Mouse (Mus musculus) megakaryocyte-erythroid progenitor cell, adult 5-6 weeks (primary cell): ENCODE data around the gene Slc35d3. TPM values are rescaled to one million over a fixed set of nuclear protein-coding genes. Genes with fewer than 3 reads are reported as not detected.

ENCODE experiments used
- ATAC-seq: replicated peaks from 2 replicates; pipeline ENCODE4 v1.8.0; 2016; ENCODE audit warnings: mild to moderate bottlenecking, inconsistent platforms; ENCODE audit not compliant: severe bottlenecking, poor library complexity, low FRiP score, low TSS enrichment
- total RNA-seq, 2 experiments: library from RNA; stranded (forward) in 1 of 2; stranded (reverse) in 1 of 2; fragments of 200-1000, 215-1000 nt in 1 of 2; fragments of >200 nt in 1 of 2; fragmentation: Nextera tagmentation in 1 of 2; gene quantifications; 2 replicates each; pipeline ENCODE4 v1.2.3; 2014 to 2017

The Slc35d3 gene
- total RNA-seq (2014; fragmentation: Nextera tagmentation), result 0.72 and 0.92 TPM in 2 replicates
- 0.14 and 1.6 TPM in 2 replicates for total RNA-seq (2017)

GRCm38 (mm10) chr10:19850998-19851691 is at the start of gene Slc35d3:
Gene Slc35d3 (minus strand): TSS chr10:19851459.
- ATAC-seq, result no peak

- ATAC-seq, result no peak
Observed at GRCm38 (mm10) chr10:19900191-19900590, 48.9 kb upstream of the Slc35d3 start.

GRCm38 (mm10) chr10:19893976-19894375 is 42.7 kb upstream of the Slc35d3 start:
- ATAC-seq, result peak; percentile 57; the same call in 1 of the 2 replicates

GRCm38 (mm10) chr10:19893146-19893545 is 41.9 kb upstream of the Slc35d3 start:
- no peak for ATAC-seq

- no peak for ATAC-seq
Observed at GRCm38 (mm10) chr10:19891686-19892085, 40.4 kb upstream of the Slc35d3 start.

GRCm38 (mm10) chr10:19889908-19890307 is 38.6 kb upstream of the Slc35d3 start:
- no peak for ATAC-seq

GRCm38 (mm10) chr10:19886249-19886648 is 35.0 kb upstream of the Slc35d3 start:
- ATAC-seq, result peak; percentile 96

- no peak for ATAC-seq
Observed at GRCm38 (mm10) chr10:19884409-19884808, 33.1 kb upstream of the Slc35d3 start.

- no peak for ATAC-seq
Observed at GRCm38 (mm10) chr10:19880437-19880836, 29.2 kb upstream of the Slc35d3 start.

GRCm38 (mm10) chr10:19879161-19879560 is 27.9 kb upstream of the Slc35d3 start:
- no peak for ATAC-seq

GRCm38 (mm10) chr10:19877679-19878078 is 26.4 kb upstream of the Slc35d3 start:
- peak; percentile 75 for ATAC-seq

- ATAC-seq, result peak; percentile 12
Observed at GRCm38 (mm10) chr10:19877257-19877656, 26.0 kb upstream of the Slc35d3 start.

GRCm38 (mm10) chr10:19876669-19877068 is 25.4 kb upstream of the Slc35d3 start:
- ATAC-seq, result no peak

GRCm38 (mm10) chr10:19875346-19875745 is 24.1 kb upstream of the Slc35d3 start:
- ATAC-seq, result no peak

GRCm38 (mm10) chr10:19855597-19856306 is 4.5 kb upstream of the Slc35d3 start:
- ATAC-seq, result peak; percentile 72

- ATAC-seq, result no peak
Observed at GRCm38 (mm10) chr10:19853609-19854008, 2.4 kb upstream of the Slc35d3 start.

- ATAC-seq, result no peak
Observed at GRCm38 (mm10) chr10:19852776-19853175, 1.5 kb upstream of the Slc35d3 start.

GRCm38 (mm10) chr10:19850544-19850997 is 688 bp downstream of the Slc35d3 start:
- ATAC-seq, result 0 out of 2 replicates have a peak, but pooled peaks have one; percentile 28

GRCm38 (mm10) chr10:19849771-19850365 is 1.4 kb downstream of the Slc35d3 start:
- ATAC-seq, result no peak
